16 mouse cellular contexts compared by ENCODE assay signal in the genomic region with DNA sequence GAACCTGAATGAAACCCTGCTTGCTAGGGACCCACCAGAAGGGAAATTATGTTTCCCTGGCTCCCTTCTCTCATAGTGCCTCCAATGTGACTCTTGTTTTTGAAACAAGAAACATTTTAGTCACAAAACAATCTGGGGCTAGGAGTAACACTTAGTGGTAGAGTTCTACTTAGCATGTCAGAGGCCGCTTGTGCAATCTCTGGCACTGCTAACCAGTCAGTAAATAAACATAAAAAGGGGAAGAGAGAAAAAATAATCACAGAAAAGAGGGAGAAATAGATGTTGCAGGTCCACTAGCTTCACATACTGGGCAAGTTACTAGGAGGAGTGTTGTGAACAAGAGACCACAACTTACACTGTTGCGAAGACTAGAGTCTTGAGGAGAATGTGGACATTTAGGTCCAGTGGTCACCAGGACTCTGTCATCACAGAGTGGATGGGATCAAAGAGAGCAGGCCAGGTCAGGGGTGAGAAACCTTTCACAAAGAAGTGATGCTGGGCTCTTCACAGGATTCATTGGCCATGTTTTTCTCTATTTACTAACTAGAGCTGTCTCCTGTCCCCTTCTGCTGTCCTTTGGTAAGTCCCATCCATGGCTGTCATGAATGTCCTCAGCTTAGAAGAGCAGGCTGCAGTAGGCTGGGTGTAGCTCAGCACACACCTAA. TPM values are rescaled to one million over a fixed set of nuclear protein-coding genes. Genes with fewer than 3 reads are reported as not detected.
DNase-seq lines count a peak whose midpoint lies in the region; ATAC-seq lines count a peak whose summit lies in the region.
"Had no signal": no experiment of that assay in that cellular context is flagged by ENCODE, and none has a peak within 500 bp of the region (broad histone marks: within the 10 kb centered on the region; RNA-seq: fewer than 3 reads in every experiment).

No protein-coding gene starts in this region.

- no peak overlapping the region for H3K9ac ChIP-seq in intestine, embryonic 15.5 days
- no peak overlapping the region for H3K9ac ChIP-seq in forebrain, embryonic 13.5 days
- H3K9ac ChIP-seq: heart, embryonic 15.5 days; limb, embryonic 15.5 days; neural tube, embryonic 15.5 days had no signal

- no peaks in the 10 kb centered on the region for H3K4me1 ChIP-seq in intestine, embryonic 15.5 days (replicated peaks)
- H3K4me1 ChIP-seq in forebrain, embryonic 13.5 days = no peaks in the 10 kb centered on the region
- H3K4me1 ChIP-seq: limb, embryonic 15.5 days; neural tube, embryonic 15.5 days had no signal

- H3K27me3 ChIP-seq in intestine, embryonic 15.5 days (replicated peaks) = no peaks in the 10 kb centered on the region
- no peaks in the 10 kb centered on the region for H3K27me3 ChIP-seq in forebrain, embryonic 13.5 days
- H3K27me3 ChIP-seq: heart, embryonic 15.5 days; limb, embryonic 15.5 days; neural tube, embryonic 15.5 days had no signal

- H3K9me3 ChIP-seq in intestine, embryonic 15.5 days = no peaks in the 10 kb centered on the region
- no peaks in the 10 kb centered on the region for H3K9me3 ChIP-seq in forebrain, embryonic 13.5 days (replicated peaks)
- H3K9me3 ChIP-seq: heart, embryonic 15.5 days; limb, embryonic 15.5 days; neural tube, embryonic 15.5 days had no signal

- ATAC-seq in intestine, embryonic 15.5 days = no peak
- ATAC-seq in forebrain, embryonic 13.5 days = no peak
- ATAC-seq: forebrain, embryonic 14.5 days had no signal

- H3K4me3 ChIP-seq in intestine, embryonic 15.5 days (replicated peaks) = no peak overlapping the region
- H3K4me3 ChIP-seq in forebrain, embryonic 13.5 days = no peak overlapping the region
- H3K4me3 ChIP-seq: heart, embryonic 15.5 days; limb, embryonic 15.5 days; neural tube, embryonic 15.5 days had no signal

- peak; percentile 61 for DNase-seq in 416B (ENCODE audit: low read depth)
- DNase-seq in A20 (ENCODE audit: low read depth, low spot score) = peak; percentile 30
- peak; percentile 18 for DNase-seq in fibroblast of lung, adult 2 months (ENCODE audit: low read depth)
- DNase-seq in lung, postnatal 14 days = peak; percentile 44
- no peak for DNase-seq in thymus, adult 18-20 months
- DNase-seq in MN1 (ENCODE audit: low spot score) = no peak
- DNase-seq: cerebellum, adult 8-10 months; embryo, embryonic 11 days; kidney, adult 8-10 months; kidney, postnatal 36 days had no signal

- H3K4me2 ChIP-seq in intestine, embryonic 15.5 days (replicated peaks) = no peak overlapping the region
- H3K4me2 ChIP-seq in forebrain, embryonic 13.5 days = no peak overlapping the region
- H3K4me2 ChIP-seq: heart, embryonic 15.5 days; limb, embryonic 15.5 days; neural tube, embryonic 15.5 days had no signal

- 94% methylated on average over 2 of the region's 2 CpGs for WGBS in intestine, embryonic 15.5 days
- WGBS in forebrain, embryonic 13.5 days = 95% methylated on average over 2 of the region's 2 CpGs

- H3K27ac ChIP-seq in intestine, embryonic 15.5 days = no peak overlapping the region
- no peak overlapping the region for H3K27ac ChIP-seq in forebrain, embryonic 13.5 days
- H3K27ac ChIP-seq: heart, embryonic 15.5 days; limb, embryonic 15.5 days; neural tube, embryonic 15.5 days had no signal

- H3K36me3 ChIP-seq in intestine, embryonic 15.5 days = no peaks in the 10 kb centered on the region
- no peaks in the 10 kb centered on the region for H3K36me3 ChIP-seq in forebrain, embryonic 13.5 days (ENCODE audit: poor library complexity, severe bottlenecking)
- H3K36me3 ChIP-seq: heart, embryonic 15.5 days; limb, embryonic 15.5 days; neural tube, embryonic 15.5 days had no signal

RNA-seq across cellular contexts. Expression of a gene that starts 9.0 kb away (rescaled TPM):
- polyA plus RNA-seq in intestine, embryonic 15.5 days (2015; fragmentation: Nextera tagmentation; extraction: Ambion mirVana) = 0.89 and 1.0 TPM in 2 replicates
- polyA plus RNA-seq in forebrain, embryonic 13.5 days (2015; fragmentation: Nextera tagmentation; extraction: Ambion mirVana) = 1.6 and 1.7 TPM in 2 replicates

Comparison
In these comparisons a context has a peak if more than half of its experiments do, and no peak if none do; other contexts are left out.
1. DNase-seq: peak in 416B (single experiment), A20 (single experiment), fibroblast of lung, adult 2 months (single experiment) and lung, postnatal 14 days (single experiment); none in thymus, adult 18-20 months (0 of 2) and MN1 (single experiment).